Mouse (Mus musculus): ENCODE results near the gene Tnf. TPM values are rescaled to one million over a fixed set of nuclear protein-coding genes. Genes with fewer than 3 reads are reported as not detected.

Gene Tnf
- polyA plus RNA-seq, 1 experiment from 2014 or later: 0.32 TPM

GRCm38 (mm10) chr17:35194844-35195630 lies 6.8 kb downstream of the Tnf start:
- Histone ChIP-seq H3K36me3 (ENCODE audit: control insufficient read depth, insufficient read depth, low read length) (no peaks in the 10 kb centered on the region), H3K4me1 (replicated peaks; ENCODE audit: control insufficient read depth, insufficient read depth) (no peaks in the 10 kb centered on the region), H3K9ac (ENCODE audit: low read length) (peak overlapping the region; percentile 52), H3K4me3 (ENCODE audit: low read depth, low read length) (peak overlapping the region; percentile 41), H3K27ac (replicated peaks) (no peak overlapping the region), H3K27me3 (ENCODE audit: control insufficient read depth, insufficient read depth, low read length) (no peaks in the 10 kb centered on the region), H3K9me3 (ENCODE audit: control insufficient read depth, low read length) (no peaks in the 10 kb centered on the region), H3K4me2 (replicated peaks; ENCODE audit: low read depth) (peak overlapping the region; percentile 78)
- TF ChIP-seq CTCF (IDR thresholded peaks at IDR 0.05; ENCODE audit: low read depth) (no peak), EP300 (optimal IDR thresholded peaks at IDR 0.05) (no peak)
- 38% methylated on average over 19 of the region's 19 CpGs for WGBS
- DNase-seq (ENCODE audit: low spot score) (no peak), ATAC-seq (ENCODE audit: low FRiP score, low TSS enrichment) (peak; percentile 21; the same call in 1 of the 2 replicates)

- Histone ChIP-seq H3K4me1 (replicated peaks; ENCODE audit: control insufficient read depth, insufficient read depth) (no peaks in the 10 kb centered on the region), H3K36me3 (ENCODE audit: control insufficient read depth, insufficient read depth, low read length) (no peaks in the 10 kb centered on the region), H3K4me3 (ENCODE audit: low read depth, low read length) (peak within 1 kb of the TSS; percentile 41), H3K9me3 (ENCODE audit: control insufficient read depth, low read length) (no peaks in the 10 kb centered on the region), H3K27ac (replicated peaks) (no peak within 1 kb of the TSS), H3K4me2 (replicated peaks; ENCODE audit: low read depth) (peak within 1 kb of the TSS; percentile 78), H3K9ac (ENCODE audit: low read length) (no peak within 1 kb of the TSS; the same call in 1 of the 2 replicates), H3K27me3 (ENCODE audit: control insufficient read depth, insufficient read depth, low read length) (no peaks in the 10 kb centered on the region)
- 55% methylated on average over 28 of the region's 28 CpGs for WGBS
- no peak for DNase-seq (ENCODE audit: low spot score)
- TF ChIP-seq CTCF (IDR thresholded peaks at IDR 0.05; ENCODE audit: low read depth) (no peak), EP300 (optimal IDR thresholded peaks at IDR 0.05) (no peak)
- ATAC-seq (ENCODE audit: low FRiP score, low TSS enrichment): no peak
These were observed 7.6 kb downstream of the Tnf start, which contains the start of gene Ltb for GRCm38 (mm10) chr17:35193881-35194843. Gene Ltb, plus strand, starts transcription at chr17:35194439.

- H3K27me3 ChIP-seq (ENCODE audit: control insufficient read depth, insufficient read depth, low read length): no peaks in the 10 kb centered on the region
- no peak for ATAC-seq (ENCODE audit: low FRiP score, low TSS enrichment)
- H3K36me3 ChIP-seq (ENCODE audit: control insufficient read depth, insufficient read depth, low read length): no peaks in the 10 kb centered on the region
- TF ChIP-seq EP300 (optimal IDR thresholded peaks at IDR 0.05) (no peak), CTCF (IDR thresholded peaks at IDR 0.05; ENCODE audit: low read depth) (no peak)
- no peak for DNase-seq (ENCODE audit: low spot score)
- H3K9ac ChIP-seq (ENCODE audit: low read length): no peak overlapping the region
- H3K4me2 ChIP-seq (replicated peaks; ENCODE audit: low read depth): no peak overlapping the region
- H3K4me1 ChIP-seq (replicated peaks; ENCODE audit: control insufficient read depth, insufficient read depth): no peaks in the 10 kb centered on the region
- H3K4me3 ChIP-seq (ENCODE audit: low read depth, low read length): no peak overlapping the region
- H3K9me3 ChIP-seq (ENCODE audit: control insufficient read depth, low read length): no peaks in the 10 kb centered on the region
- H3K27ac ChIP-seq (replicated peaks): no peak overlapping the region
- WGBS: 84% methylated on average over 5 of the region's 5 CpGs
These were observed 8.9 kb downstream of the Tnf start for GRCm38 (mm10) chr17:35192924-35193323.

GRCm38 (mm10) chr17:35191723-35192122 lies 10.1 kb downstream of the Tnf start:
- Histone ChIP-seq H3K9me3 (ENCODE audit: control insufficient read depth, low read length) (no peaks in the 10 kb centered on the region), H3K4me2 (replicated peaks; ENCODE audit: low read depth) (no peak overlapping the region), H3K9ac (ENCODE audit: low read length) (no peak overlapping the region), H3K27me3 (ENCODE audit: control insufficient read depth, insufficient read depth, low read length) (no peaks in the 10 kb centered on the region), H3K27ac (replicated peaks) (no peak overlapping the region), H3K36me3 (ENCODE audit: control insufficient read depth, insufficient read depth, low read length) (no peaks in the 10 kb centered on the region), H3K4me1 (replicated peaks; ENCODE audit: control insufficient read depth, insufficient read depth) (no peaks in the 10 kb centered on the region), H3K4me3 (ENCODE audit: low read depth, low read length) (no peak overlapping the region)
- ATAC-seq (ENCODE audit: low FRiP score, low TSS enrichment) (no peak), DNase-seq (ENCODE audit: low spot score) (no peak)
- 55% methylated on average over 2 of the region's 2 CpGs for WGBS
- 0 out of 2 replicates have a peak, but pooled peaks have one; percentile 8 for TF ChIP-seq CTCF (IDR thresholded peaks at IDR 0.05; ENCODE audit: low read depth)
- TF ChIP-seq EP300 (optimal IDR thresholded peaks at IDR 0.05): no peak

GRCm38 (mm10) chr17:35190096-35190495 lies 11.7 kb downstream of the Tnf start:
- no peak for DNase-seq (ENCODE audit: low spot score)
- Histone ChIP-seq H3K4me2 (replicated peaks; ENCODE audit: low read depth) (no peak overlapping the region), H3K9ac (ENCODE audit: low read length) (no peak overlapping the region), H3K27ac (replicated peaks) (no peak overlapping the region), H3K36me3 (ENCODE audit: control insufficient read depth, insufficient read depth, low read length) (no peaks in the 10 kb centered on the region), H3K4me3 (ENCODE audit: low read depth, low read length) (no peak overlapping the region), H3K27me3 (ENCODE audit: control insufficient read depth, insufficient read depth, low read length) (no peaks in the 10 kb centered on the region), H3K4me1 (replicated peaks; ENCODE audit: control insufficient read depth, insufficient read depth) (no peaks in the 10 kb centered on the region), H3K9me3 (ENCODE audit: control insufficient read depth, low read length) (no peaks in the 10 kb centered on the region)
- WGBS: 63% methylated on average over 4 of the region's 4 CpGs
- no peak for TF ChIP-seq CTCF (IDR thresholded peaks at IDR 0.05; ENCODE audit: low read depth)
- TF ChIP-seq EP300 (optimal IDR thresholded peaks at IDR 0.05): no peak
- ATAC-seq (ENCODE audit: low FRiP score, low TSS enrichment): no peak
